Mouse (Mus musculus): ENCODE results near the gene Fndc3b. TPM values are rescaled to one million over a fixed set of nuclear protein-coding genes. Genes with fewer than 3 reads are reported as not detected.

The Fndc3b gene
- polyA plus RNA-seq, 1 experiment from 2014 or later: 8.2 TPM

DNA sequence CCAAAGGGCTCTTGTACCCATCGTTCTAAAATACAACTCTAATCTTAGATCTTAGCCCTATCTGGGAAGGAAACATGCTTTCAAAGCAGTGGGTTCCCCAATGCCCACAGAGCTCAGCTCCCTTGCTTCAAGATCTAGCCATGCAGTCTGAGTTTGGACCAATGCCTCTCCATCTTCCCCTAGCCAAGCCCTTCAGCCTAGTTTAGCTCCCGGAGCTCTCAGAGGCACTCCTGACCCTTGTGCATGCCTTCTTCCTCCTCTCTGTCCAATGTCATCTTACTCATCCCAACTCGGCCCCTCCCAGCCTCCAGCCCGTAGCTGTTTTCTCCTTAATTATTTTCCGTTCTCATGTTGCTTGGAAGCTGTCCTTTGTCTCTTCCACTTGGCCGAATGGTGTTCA, 1.3 kb upstream of the Fndc3b start:
- no peak for ATAC-seq
- Histone ChIP-seq H3K9ac (ENCODE audit: low read depth, low read length) (no peak overlapping the region), H3K27me3 (ENCODE audit: control insufficient read depth, insufficient read depth, low read depth, low read length) (no peaks in the 10 kb centered on the region), H3K36me3 (ENCODE audit: control insufficient read depth, insufficient read depth, low read length) (no peaks in the 10 kb centered on the region), H3K4me3 (ENCODE audit: low read depth, low read length) (no peak overlapping the region), H3K4me1 (ENCODE audit: control insufficient read depth, insufficient read depth, low read length) (peaks cover 11% of the 10 kb centered on the region; the same call in 1 of the 2 replicates), H3K9me3 (replicated peaks; ENCODE audit: control insufficient read depth, low read length, poor library complexity, severe bottlenecking) (no peaks in the 10 kb centered on the region), H3K4me2 (ENCODE audit: low read length) (no peak overlapping the region), H3K27ac (ENCODE audit: low read length) (no peak overlapping the region)
- WGBS: 51% methylated on average over 6 of the region's 6 CpGs

DNA sequence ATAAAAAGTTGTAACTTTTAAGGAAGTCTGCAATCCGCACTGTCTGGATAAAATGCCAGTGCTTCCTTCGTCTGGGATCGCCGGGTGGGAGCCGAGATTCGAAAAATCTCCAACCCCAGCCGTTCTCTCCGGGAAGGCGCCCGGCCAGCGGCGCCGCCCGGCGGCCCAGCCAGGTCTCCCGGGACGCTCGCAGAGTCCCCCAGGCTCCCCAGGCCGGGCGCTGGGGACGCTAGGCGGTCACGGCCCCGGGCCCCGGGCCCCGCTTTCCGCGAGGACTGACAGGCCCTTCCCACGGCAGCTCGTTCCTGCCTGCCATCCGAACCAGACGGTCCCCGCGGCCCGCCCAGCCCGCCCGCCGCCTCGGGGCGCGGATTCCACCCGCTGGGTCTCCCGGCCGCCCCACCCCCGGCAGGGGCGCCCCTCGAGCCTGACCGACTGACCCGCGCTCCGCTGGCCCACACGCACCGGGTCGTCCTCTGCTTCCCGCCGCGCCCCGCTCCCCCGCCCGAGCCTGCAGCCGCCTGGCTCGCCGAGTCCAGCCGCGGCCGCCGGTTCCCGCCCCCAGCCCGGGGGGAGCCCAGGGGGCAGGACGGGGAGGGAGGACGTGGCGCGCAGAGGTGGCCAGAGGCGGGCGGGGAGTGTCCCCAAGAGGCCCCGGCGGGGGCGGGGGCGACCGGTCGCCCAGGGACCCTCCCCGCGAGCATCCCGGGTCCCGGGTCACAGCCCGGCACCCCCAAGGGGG, 1.0 kb downstream of the Fndc3b start:
- Histone ChIP-seq H3K9ac (ENCODE audit: low read depth, low read length) (peak overlapping the region; percentile 82), H3K9me3 (replicated peaks; ENCODE audit: control insufficient read depth, low read length, poor library complexity, severe bottlenecking) (no peaks in the 10 kb centered on the region), H3K4me1 (ENCODE audit: control insufficient read depth, insufficient read depth, low read length) (peaks cover 11% of the 10 kb centered on the region; the same call in 1 of the 2 replicates), H3K27me3 (ENCODE audit: control insufficient read depth, insufficient read depth, low read depth, low read length) (no peaks in the 10 kb centered on the region), H3K4me2 (ENCODE audit: low read length) (peak overlapping the region; percentile 79), H3K27ac (ENCODE audit: low read length) (peak overlapping the region; percentile 90), H3K36me3 (ENCODE audit: control insufficient read depth, insufficient read depth, low read length) (no peaks in the 10 kb centered on the region), H3K4me3 (ENCODE audit: low read depth, low read length) (peak overlapping the region; percentile 88)
- whole genome bisulfite sequencing: under 1% methylated on average over 66 of the region's 86 CpGs
- ATAC-seq: peak; percentile 53

DNA sequence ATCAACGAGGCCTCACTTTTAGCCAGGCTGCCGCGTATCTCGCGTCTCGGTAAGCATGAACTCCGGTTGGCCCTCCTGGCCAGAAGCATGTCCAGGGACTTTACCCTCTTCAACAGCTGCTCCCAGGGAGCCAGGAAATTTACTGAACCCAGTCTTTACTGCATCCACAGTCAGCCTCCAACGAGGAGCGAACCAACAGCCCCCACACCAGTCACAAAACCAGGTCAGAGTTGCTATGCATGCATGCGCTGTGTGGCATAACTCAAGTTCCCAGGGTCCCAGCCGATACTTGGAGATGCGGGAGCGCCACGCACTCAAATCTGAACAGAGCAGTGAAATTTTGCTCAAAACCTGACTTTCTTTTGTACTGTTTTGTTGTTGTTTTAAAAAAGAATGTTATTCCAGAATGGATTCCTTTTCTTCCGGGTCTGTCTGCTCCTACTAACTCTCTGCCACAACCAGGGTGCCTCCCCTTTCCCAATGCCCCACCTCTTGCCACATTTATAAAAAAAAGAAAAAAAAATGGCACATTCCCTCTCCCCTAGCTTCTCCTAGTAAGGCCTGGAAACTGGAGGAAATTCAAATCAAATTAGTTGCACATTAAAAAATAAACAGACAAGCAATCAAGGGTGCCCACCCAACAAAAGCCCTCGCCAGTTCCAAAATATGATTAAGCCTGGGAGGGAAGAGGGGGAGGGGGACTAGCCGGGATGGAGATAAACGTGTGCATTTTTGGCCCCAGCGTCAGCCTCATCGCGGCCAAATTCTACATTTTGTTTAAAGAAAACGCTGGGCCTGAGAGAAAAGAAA, 1.8 kb downstream of the Fndc3b start:
- H3K27ac ChIP-seq (ENCODE audit: low read length): peak overlapping the region; percentile 90; the same call in 1 of the 2 replicates
- ATAC-seq: no peak
- H3K4me3 ChIP-seq (ENCODE audit: low read depth, low read length): peak overlapping the region; percentile 88
- no peaks in the 10 kb centered on the region for H3K27me3 ChIP-seq (ENCODE audit: control insufficient read depth, insufficient read depth, low read depth, low read length)
- peak overlapping the region; percentile 82 for H3K9ac ChIP-seq (ENCODE audit: low read depth, low read length)
- 2% methylated on average over 22 of the region's 22 CpGs for WGBS
- H3K9me3 ChIP-seq (replicated peaks; ENCODE audit: control insufficient read depth, low read length, poor library complexity, severe bottlenecking): no peaks in the 10 kb centered on the region
- H3K36me3 ChIP-seq (ENCODE audit: control insufficient read depth, insufficient read depth, low read length): no peaks in the 10 kb centered on the region
- peaks cover 11% of the 10 kb centered on the region; the same call in 1 of the 2 replicates for H3K4me1 ChIP-seq (ENCODE audit: control insufficient read depth, insufficient read depth, low read length)
- peak overlapping the region; percentile 79 for H3K4me2 ChIP-seq (ENCODE audit: low read length)

DNA sequence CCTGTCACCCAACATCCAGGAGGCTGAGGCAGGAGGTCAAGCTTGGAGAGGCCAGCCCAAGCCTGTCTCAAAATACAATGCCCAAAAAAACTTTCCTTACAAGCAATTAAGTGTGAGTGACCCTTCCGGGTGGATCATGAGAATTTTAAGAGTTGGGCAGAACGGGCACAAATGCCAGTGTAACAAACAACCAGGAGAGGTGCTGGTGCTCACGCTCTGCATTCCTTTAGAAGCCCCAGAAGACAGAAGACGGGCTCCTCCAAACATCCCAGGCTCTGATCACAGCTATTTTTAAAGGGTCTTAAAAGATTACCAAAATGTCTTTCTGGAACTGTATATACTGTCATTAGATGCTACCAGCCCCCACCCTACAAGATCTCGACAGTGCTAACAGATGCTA, 2.5 kb downstream of the Fndc3b start:
- H3K4me2 ChIP-seq (ENCODE audit: low read length): peak overlapping the region; percentile 79
- H3K4me3 ChIP-seq (ENCODE audit: low read depth, low read length): peak overlapping the region; percentile 88
- no peaks in the 10 kb centered on the region for H3K27me3 ChIP-seq (ENCODE audit: control insufficient read depth, insufficient read depth, low read depth, low read length)
- no peaks in the 10 kb centered on the region for H3K36me3 ChIP-seq (ENCODE audit: control insufficient read depth, insufficient read depth, low read length)
- ATAC-seq: no peak
- H3K4me1 ChIP-seq (ENCODE audit: control insufficient read depth, insufficient read depth, low read length): peaks cover 11% of the 10 kb centered on the region; the same call in 1 of the 2 replicates
- no peak overlapping the region for H3K9ac ChIP-seq (ENCODE audit: low read depth, low read length)
- 31% methylated on average over 5 of the region's 5 CpGs for WGBS
- H3K27ac ChIP-seq (ENCODE audit: low read length): no peak overlapping the region
- H3K9me3 ChIP-seq (replicated peaks; ENCODE audit: control insufficient read depth, low read length, poor library complexity, severe bottlenecking): no peaks in the 10 kb centered on the region

DNA sequence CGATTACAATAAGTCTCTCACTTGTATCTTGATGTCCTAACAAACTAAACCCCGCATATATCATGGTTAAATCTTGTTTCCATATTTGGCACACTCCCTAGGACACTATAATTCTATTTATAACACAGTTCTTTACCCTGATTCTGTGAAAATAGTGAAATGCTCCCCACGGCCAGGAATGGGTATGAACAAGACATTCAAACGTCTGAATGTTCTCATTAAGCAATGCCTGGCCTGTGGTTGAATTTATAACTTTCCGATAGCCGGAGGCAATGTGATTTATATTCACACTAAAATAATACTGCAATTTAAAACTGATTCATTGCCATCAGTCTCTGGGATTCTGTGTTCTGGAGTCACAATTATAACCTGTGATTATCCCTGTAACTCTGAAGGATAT, 5.3 kb downstream of the Fndc3b start:
- Histone ChIP-seq H3K36me3 (ENCODE audit: control insufficient read depth, insufficient read depth, low read length) (no peaks in the 10 kb centered on the region), H3K4me3 (ENCODE audit: low read depth, low read length) (no peak overlapping the region), H3K4me2 (ENCODE audit: low read length) (no peak overlapping the region), H3K9ac (ENCODE audit: low read depth, low read length) (no peak overlapping the region), H3K9me3 (replicated peaks; ENCODE audit: control insufficient read depth, low read length, poor library complexity, severe bottlenecking) (no peaks in the 10 kb centered on the region), H3K27me3 (ENCODE audit: control insufficient read depth, insufficient read depth, low read depth, low read length) (no peaks in the 10 kb centered on the region), H3K27ac (ENCODE audit: low read length) (no peak overlapping the region), H3K4me1 (ENCODE audit: control insufficient read depth, insufficient read depth, low read length) (peaks cover 11% of the 10 kb centered on the region; the same call in 1 of the 2 replicates)
- ATAC-seq: no peak
- WGBS: 72% methylated on average over 6 of the region's 6 CpGs

DNA sequence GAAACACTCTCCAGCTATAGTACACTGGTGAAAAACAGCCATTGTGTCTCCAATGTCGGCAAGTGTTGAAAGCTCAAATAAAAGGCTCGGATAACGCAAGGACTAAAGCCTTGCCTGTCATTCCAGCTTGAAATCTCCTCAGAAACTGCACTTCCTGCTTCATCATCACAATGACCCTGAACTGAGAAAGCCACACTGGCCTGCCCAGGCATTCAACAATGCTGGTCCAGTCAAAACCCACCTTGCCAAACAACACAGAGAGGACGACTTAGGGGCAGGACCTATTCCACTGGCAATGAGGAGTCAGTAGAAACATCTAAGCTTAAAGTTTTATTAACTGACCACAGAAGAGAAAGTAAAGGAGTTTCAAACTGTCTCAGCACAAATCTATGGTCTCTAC, 6.1 kb downstream of the Fndc3b start:
- WGBS: 53% methylated on average over 4 of the region's 4 CpGs
- peaks cover 11% of the 10 kb centered on the region; the same call in 1 of the 2 replicates for H3K4me1 ChIP-seq (ENCODE audit: control insufficient read depth, insufficient read depth, low read length)
- no peaks in the 10 kb centered on the region for H3K9me3 ChIP-seq (replicated peaks; ENCODE audit: control insufficient read depth, low read length, poor library complexity, severe bottlenecking)
- H3K27me3 ChIP-seq (ENCODE audit: control insufficient read depth, insufficient read depth, low read depth, low read length): no peaks in the 10 kb centered on the region
- ATAC-seq: no peak
- no peak overlapping the region for H3K4me2 ChIP-seq (ENCODE audit: low read length)
- H3K9ac ChIP-seq (ENCODE audit: low read depth, low read length): no peak overlapping the region
- H3K4me3 ChIP-seq (ENCODE audit: low read depth, low read length): no peak overlapping the region
- no peak overlapping the region for H3K27ac ChIP-seq (ENCODE audit: low read length)
- H3K36me3 ChIP-seq (ENCODE audit: control insufficient read depth, insufficient read depth, low read length): no peaks in the 10 kb centered on the region

DNA sequence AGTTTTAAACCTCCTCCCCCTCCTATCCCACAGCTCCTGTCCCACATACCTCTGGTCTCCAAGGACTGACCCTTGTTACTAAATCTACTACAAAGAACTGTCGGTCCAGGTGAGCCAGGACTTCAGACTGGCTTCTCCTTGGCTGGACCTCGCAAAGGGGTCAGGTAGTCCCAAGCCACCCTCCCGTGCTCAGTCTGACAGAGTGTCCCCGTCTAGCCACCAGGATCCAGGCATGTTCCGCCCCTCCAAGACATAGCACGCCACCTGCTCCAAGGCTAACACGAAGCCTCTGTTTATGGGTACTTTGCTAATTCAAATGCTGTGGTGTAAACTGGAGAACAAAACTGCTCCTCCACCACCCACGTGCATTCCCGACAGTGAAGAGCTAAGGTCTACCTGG, 6.5 kb downstream of the Fndc3b start:
- H3K4me1 ChIP-seq (ENCODE audit: control insufficient read depth, insufficient read depth, low read length): peaks cover 10% of the 10 kb centered on the region; the same call in 1 of the 2 replicates
- H3K27me3 ChIP-seq (ENCODE audit: control insufficient read depth, insufficient read depth, low read depth, low read length): no peaks in the 10 kb centered on the region
- no peak overlapping the region for H3K4me3 ChIP-seq (ENCODE audit: low read depth, low read length)
- no peaks in the 10 kb centered on the region for H3K9me3 ChIP-seq (replicated peaks; ENCODE audit: control insufficient read depth, low read length, poor library complexity, severe bottlenecking)
- WGBS: 89% methylated on average over 9 of the region's 9 CpGs
- H3K9ac ChIP-seq (ENCODE audit: low read depth, low read length): no peak overlapping the region
- no peaks in the 10 kb centered on the region for H3K36me3 ChIP-seq (ENCODE audit: control insufficient read depth, insufficient read depth, low read length)
- ATAC-seq: no peak
- no peak overlapping the region for H3K4me2 ChIP-seq (ENCODE audit: low read length)
- H3K27ac ChIP-seq (ENCODE audit: low read length): no peak overlapping the region

DNA sequence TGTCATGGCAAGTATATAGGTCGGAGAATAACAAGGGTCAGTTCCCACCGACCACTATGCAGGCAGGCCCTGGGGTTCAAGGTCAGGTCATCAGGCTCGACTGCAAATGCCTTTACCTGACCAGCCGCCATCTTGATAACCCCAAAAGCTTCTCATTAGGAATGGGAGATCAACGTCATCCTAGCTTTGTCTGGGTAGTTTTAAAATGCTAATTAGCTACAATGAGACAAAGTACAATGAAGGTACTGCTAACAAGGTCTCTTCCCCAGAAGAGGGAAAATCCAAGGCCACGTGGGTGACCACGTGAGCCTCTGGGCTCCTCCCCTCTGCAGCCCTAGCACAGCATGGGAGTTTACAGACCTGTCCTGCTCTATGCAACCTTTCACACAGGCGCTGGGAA, 7.6 kb downstream of the Fndc3b start:
- 85% methylated on average over 8 of the region's 8 CpGs for WGBS
- no peak for ATAC-seq

DNA sequence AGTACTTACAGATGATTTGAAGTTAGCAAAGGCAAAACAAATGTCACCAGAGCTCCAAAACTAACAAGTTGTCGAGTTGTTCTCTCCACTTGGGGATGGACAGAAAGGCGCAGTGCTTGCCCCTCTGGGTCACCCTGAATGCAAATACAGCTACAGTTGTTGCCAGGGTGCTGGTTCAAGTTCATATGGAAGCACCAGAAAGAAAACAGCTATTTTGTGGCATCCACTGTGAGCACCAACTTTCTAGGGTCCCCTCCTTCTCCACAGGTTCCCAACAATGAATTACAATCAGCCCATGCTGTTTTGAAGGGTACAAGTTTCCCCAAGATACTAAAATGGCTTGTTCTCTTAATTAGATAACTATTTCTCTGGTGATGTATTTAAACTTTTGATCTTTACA, 8.0 kb downstream of the Fndc3b start:
- no peak overlapping the region for H3K4me2 ChIP-seq (ENCODE audit: low read length)
- no peaks in the 10 kb centered on the region for H3K36me3 ChIP-seq (ENCODE audit: control insufficient read depth, insufficient read depth, low read length)
- H3K9me3 ChIP-seq (replicated peaks; ENCODE audit: control insufficient read depth, low read length, poor library complexity, severe bottlenecking): no peaks in the 10 kb centered on the region
- no peak overlapping the region for H3K27ac ChIP-seq (ENCODE audit: low read length)
- WGBS: 94% methylated on average over 2 of the region's 2 CpGs
- no peaks in the 10 kb centered on the region for H3K4me1 ChIP-seq (ENCODE audit: control insufficient read depth, insufficient read depth, low read length)
- H3K4me3 ChIP-seq (ENCODE audit: low read depth, low read length): no peak overlapping the region
- H3K27me3 ChIP-seq (ENCODE audit: control insufficient read depth, insufficient read depth, low read depth, low read length): no peaks in the 10 kb centered on the region
- H3K9ac ChIP-seq (ENCODE audit: low read depth, low read length): no peak overlapping the region
- no peak for ATAC-seq

More for the DNA sequence above, 7.6 kb downstream of the Fndc3b start:
- Histone ChIP-seq H3K27ac (ENCODE audit: low read length) (no peak overlapping the region), H3K9me3 (replicated peaks; ENCODE audit: control insufficient read depth, low read length, poor library complexity, severe bottlenecking) (no peaks in the 10 kb centered on the region), H3K4me1 (ENCODE audit: control insufficient read depth, insufficient read depth, low read length) (no peaks in the 10 kb centered on the region; the same call in 1 of the 2 replicates), H3K36me3 (ENCODE audit: control insufficient read depth, insufficient read depth, low read length) (no peaks in the 10 kb centered on the region), H3K4me2 (ENCODE audit: low read length) (no peak overlapping the region), H3K27me3 (ENCODE audit: control insufficient read depth, insufficient read depth, low read depth, low read length) (no peaks in the 10 kb centered on the region), H3K9ac (ENCODE audit: low read depth, low read length) (no peak overlapping the region), H3K4me3 (ENCODE audit: low read depth, low read length) (no peak overlapping the region)
